8 mouse cellular contexts compared by ENCODE assay signal in genomic region chr1:156838695-156839094, GRCm38 (mm10). TPM values are rescaled to one million over a fixed set of nuclear protein-coding genes. Genes with fewer than 3 reads are reported as not detected.
DNase-seq lines count a peak whose midpoint lies in the region; ATAC-seq and TF ChIP-seq lines count a peak whose summit lies in the region.

No protein-coding gene starts in this region.

- H3K9me3 ChIP-seq in forebrain, embryonic 15.5 days, result no peaks in the 10 kb centered on the region

- intact Hi-C loops in left cerebral cortex, adult 2 months (cut with DNase I), result loop anchor here (5.0 kb wide), 1 partner anchor 71 kb away; no protein-coding TSS in a partner anchor
- intact Hi-C loops in heart, postnatal 14 days (cut with DNase I), result no loop called here

- H3K27me3 ChIP-seq in forebrain, embryonic 15.5 days, result no peaks in the 10 kb centered on the region

- WGBS in forebrain, embryonic 15.5 days, result 0% methylated on average over 6 of the region's 6 CpGs

- H3K9ac ChIP-seq in forebrain, embryonic 15.5 days (replicated peaks), result no peak overlapping the region

- peak; percentile 15 to 27 for DNase-seq in left cerebral cortex, adult 2 months (ENCODE audit: extremely low spot score in 1 of 2, low spot score in 2 of 2)
- DNase-seq in left cerebral cortex, adult 8-10 months (ENCODE audit: low spot score in 2 of 2), result no peak
- DNase-seq in heart, postnatal 14 days, result peak; percentile 43 to 56
- peak; percentile 42 to 75 for DNase-seq in kidney, postnatal 25 days
- peak; percentile 88 for DNase-seq in mesoderm, embryonic 11.5 days (ENCODE audit: low read depth, low spot score)
- peak; percentile 74 for DNase-seq in skeletal muscle tissue, adult 2 months (ENCODE audit: low read depth, low spot score)

- peaks cover 21% of the 10 kb centered on the region for H3K4me1 ChIP-seq in forebrain, embryonic 15.5 days

- no peak for TF ChIP-seq CTCF in left cerebral cortex, adult 2 months (IDR thresholded peaks at IDR 0.05)

- peak overlapping the region; percentile 26 for H3K4me2 ChIP-seq in forebrain, embryonic 15.5 days (replicated peaks)

- H3K27ac ChIP-seq in left cerebral cortex, adult 2 months, result no peak overlapping the region
- peak overlapping the region; percentile 19 for H3K27ac ChIP-seq in forebrain, embryonic 15.5 days (replicated peaks)

- peak overlapping the region; percentile 21 for H3K4me3 ChIP-seq in left cerebral cortex, adult 2 months
- no peak overlapping the region for H3K4me3 ChIP-seq in forebrain, embryonic 15.5 days

- ATAC-seq in forebrain, embryonic 15.5 days (replicated peaks), result peak; percentile 68
- no peak for ATAC-seq in erythroblast, adult 5-6 weeks (replicated peaks; ENCODE audit: low FRiP score, poor library complexity, severe bottlenecking)

- no peaks in the 10 kb centered on the region for H3K36me3 ChIP-seq in forebrain, embryonic 15.5 days

RNA-seq across cellular contexts. Expression of gene Angptl1, which starts 0.3 kb away (rescaled TPM):
- total RNA-seq in left cerebral cortex, adult 2 months (2021), result under 1 TPM; 0.42 to 0.68 TPM
- 1 to 10 TPM in 1 of 4 experiments, under 1 TPM in 3; 0.27 to 1.2 (median 0.43) TPM for total RNA-seq in left cerebral cortex, adult 8-10 months (2022)
- 1.4 and 1.5 TPM in 2 replicates for polyA plus RNA-seq in forebrain, embryonic 15.5 days (2015; fragmentation: Nextera tagmentation; extraction: Ambion mirVana)
- 1 to 10 TPM; 2.3 to 3.1 TPM for total RNA-seq in heart, postnatal 14 days (2021)
- total RNA-seq in erythroblast, adult 5-6 weeks (2015; ENCODE audit: low replicate concordance), result not detected in 2 replicates
- not detected in 2 replicates for total RNA-seq in erythroblast, adult 5-6 weeks (2017; ENCODE audit: low replicate concordance)

Comparison
In these comparisons a context has a peak if more than half of its experiments do, and no peak if none do; other contexts are left out.
1. DNase-seq: peak in left cerebral cortex, adult 2 months (2 of 2), heart, postnatal 14 days (2 of 2), kidney, postnatal 25 days (2 of 2), mesoderm, embryonic 11.5 days (single experiment) and skeletal muscle tissue, adult 2 months (single experiment); none in left cerebral cortex, adult 8-10 months (0 of 2).